ENCODE assay signal across 25 mouse cellular contexts in the genomic region with DNA sequence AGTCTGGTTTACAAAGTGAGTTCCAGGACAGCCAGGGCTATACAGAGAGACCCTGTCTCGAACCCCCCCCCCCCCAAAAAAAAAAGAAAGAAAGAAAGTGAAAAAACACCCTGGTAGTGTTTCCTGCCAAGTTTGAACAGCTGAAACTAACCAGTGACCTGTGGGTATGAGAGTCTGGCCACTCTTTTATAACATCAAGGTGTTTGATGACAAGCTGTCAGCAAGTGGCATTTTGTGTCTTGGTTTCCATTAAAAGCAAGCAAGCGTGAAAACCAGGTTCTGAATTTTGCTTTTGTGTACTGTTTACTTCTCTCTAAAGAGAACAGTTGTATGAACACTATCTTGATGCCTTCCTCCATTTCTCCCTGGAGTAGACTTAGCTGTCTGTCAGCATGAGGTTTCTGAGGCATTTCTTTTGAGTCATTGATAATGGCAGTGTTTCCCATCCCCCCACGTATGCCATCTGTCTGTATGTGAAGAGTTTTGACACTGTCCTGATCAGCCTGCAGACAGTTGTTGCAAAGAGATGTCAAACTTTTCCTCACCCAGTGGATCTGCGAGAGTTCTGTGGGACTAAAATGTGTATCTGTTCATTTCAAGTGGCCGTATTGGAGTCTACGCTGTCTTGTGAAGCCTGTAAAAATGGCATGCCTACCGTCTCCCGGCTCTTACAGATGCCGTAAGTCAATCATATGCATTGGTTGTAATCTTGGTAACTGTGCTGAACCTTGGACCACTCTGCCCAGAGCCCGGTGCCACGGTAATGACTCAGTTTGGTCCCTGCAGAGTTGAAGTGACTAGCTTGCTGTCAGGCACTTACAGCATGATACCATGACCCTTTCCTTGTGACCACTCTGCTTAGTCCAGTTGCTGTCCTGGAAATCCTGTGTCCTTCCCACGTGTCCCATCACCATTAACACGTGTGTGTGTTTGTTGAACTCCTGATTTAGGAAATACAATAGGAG. TPM values are rescaled to one million over a fixed set of nuclear protein-coding genes. Genes with fewer than 3 reads are reported as not detected.
DNase-seq lines count a peak whose midpoint lies in the region; ATAC-seq and TF ChIP-seq lines count a peak whose summit lies in the region.
"Had no signal": no experiment of that assay in that cellular context is flagged by ENCODE, and none has a peak within 500 bp of the region (broad histone marks: within the 10 kb centered on the region; RNA-seq: fewer than 3 reads in every experiment).

No protein-coding gene starts in this region.

- peak overlapping the region; percentile 12 for H3K27ac ChIP-seq in heart, postnatal 0 days (ENCODE audit: low read depth)
- H3K27ac ChIP-seq in heart, embryonic 11.5 days (ENCODE audit: low read depth, low read length) = no peak overlapping the region
- peak overlapping the region; percentile 93 for H3K27ac ChIP-seq in intestine, postnatal 0 days (ENCODE audit: low read depth, low read length)
- no peak overlapping the region for H3K27ac ChIP-seq in hindbrain, postnatal 0 days
- H3K27ac ChIP-seq: embryonic facial prominence, embryonic 13.5 days; hindbrain, embryonic 14.5 days; kidney, embryonic 15.5 days; midbrain, embryonic 15.5 days; neural tube, embryonic 12.5 days had no signal

- WGBS in heart, postnatal 0 days = 34% methylated on average over 13 of the region's 13 CpGs
- WGBS in heart, embryonic 11.5 days (ENCODE audit: insufficient replicate concordance) = 62% methylated on average over 13 of the region's 13 CpGs
- whole genome bisulfite sequencing in intestine, postnatal 0 days = 58% methylated on average over 13 of the region's 13 CpGs
- WGBS in hindbrain, postnatal 0 days = 90% methylated on average over 13 of the region's 13 CpGs

- no peak for TF ChIP-seq EP300 in heart, postnatal 0 days (IDR thresholded peaks at IDR 0.05; ENCODE audit: low read depth)

- no peak overlapping the region for H3K9ac ChIP-seq in heart, postnatal 0 days (replicated peaks; ENCODE audit: low read depth, low read length)
- H3K9ac ChIP-seq in heart, embryonic 11.5 days (ENCODE audit: low read depth, low read length) = no peak overlapping the region
- H3K9ac ChIP-seq in intestine, postnatal 0 days (ENCODE audit: low read depth, low read length) = no peak overlapping the region
- no peak overlapping the region for H3K9ac ChIP-seq in hindbrain, postnatal 0 days (replicated peaks; ENCODE audit: low read length)
- H3K9ac ChIP-seq: embryonic facial prominence, embryonic 13.5 days; hindbrain, embryonic 14.5 days; kidney, embryonic 15.5 days; midbrain, embryonic 15.5 days; neural tube, embryonic 12.5 days had no signal

- peak; percentile 62 for ATAC-seq in heart, postnatal 0 days (ENCODE audit: insufficient read depth, low read depth)
- ATAC-seq in heart, embryonic 11.5 days (replicated peaks; ENCODE audit: insufficient number of reproducible peaks, low FRiP score, low TSS enrichment) = no peak
- peak; percentile 88 for ATAC-seq in intestine, postnatal 0 days
- no peak for ATAC-seq in hindbrain, postnatal 0 days
- ATAC-seq: midbrain, embryonic 15.5 days had no signal

- no peaks in the 10 kb centered on the region for H3K9me3 ChIP-seq in heart, postnatal 0 days (replicated peaks; ENCODE audit: control insufficient read depth, low read length)
- H3K9me3 ChIP-seq in heart, embryonic 11.5 days (replicated peaks; ENCODE audit: control insufficient read depth, low read length) = no peaks in the 10 kb centered on the region
- H3K9me3 ChIP-seq in intestine, postnatal 0 days (ENCODE audit: control insufficient read depth) = no peaks in the 10 kb centered on the region
- no peaks in the 10 kb centered on the region for H3K9me3 ChIP-seq in hindbrain, postnatal 0 days (ENCODE audit: low read length)
- H3K9me3 ChIP-seq: embryonic facial prominence, embryonic 13.5 days; kidney, embryonic 15.5 days; midbrain, embryonic 15.5 days; neural tube, embryonic 12.5 days had no signal

- no peak overlapping the region for H3K4me2 ChIP-seq in heart, postnatal 0 days (ENCODE audit: low read depth, low read length)
- no peak overlapping the region for H3K4me2 ChIP-seq in heart, embryonic 11.5 days
- no peak overlapping the region for H3K4me2 ChIP-seq in intestine, postnatal 0 days (replicated peaks; ENCODE audit: low read depth)
- H3K4me2 ChIP-seq in hindbrain, postnatal 0 days (ENCODE audit: low read depth, low read length) = no peak overlapping the region
- H3K4me2 ChIP-seq: embryonic facial prominence, embryonic 13.5 days; hindbrain, embryonic 14.5 days; kidney, embryonic 15.5 days; midbrain, embryonic 15.5 days; neural tube, embryonic 12.5 days had no signal

- TF ChIP-seq CTCF in heart, postnatal 0 days (IDR thresholded peaks at IDR 0.05; ENCODE audit: low read depth) = no peak
- TF ChIP-seq CTCF in intestine, postnatal 0 days (IDR thresholded peaks at IDR 0.05; ENCODE audit: low read depth) = no peak
- no peak for TF ChIP-seq CTCF in hindbrain, postnatal 0 days (IDR thresholded peaks at IDR 0.05; ENCODE audit: low read depth)

- peaks cover 65% of the 10 kb centered on the region for H3K36me3 ChIP-seq in heart, postnatal 0 days (replicated peaks; ENCODE audit: control insufficient read depth, insufficient read depth, low read length)
- H3K36me3 ChIP-seq in heart, embryonic 11.5 days (ENCODE audit: control insufficient read depth, insufficient read depth, low read length) = peaks cover 4% of the 10 kb centered on the region; the same call in 1 of the 2 replicates
- peaks cover 59% of the 10 kb centered on the region for H3K36me3 ChIP-seq in intestine, postnatal 0 days (ENCODE audit: control insufficient read depth, insufficient read depth)
- peaks cover 42% of the 10 kb centered on the region for H3K36me3 ChIP-seq in hindbrain, postnatal 0 days (ENCODE audit: insufficient read depth, low read length)

- H3K4me3 ChIP-seq in heart, postnatal 0 days (ENCODE audit: low read depth, low read length) = no peak overlapping the region
- no peak overlapping the region for H3K4me3 ChIP-seq in heart, embryonic 11.5 days (ENCODE audit: low read depth, low read length)
- no peak overlapping the region for H3K4me3 ChIP-seq in intestine, postnatal 0 days (ENCODE audit: low read depth, low read length)
- no peak overlapping the region for H3K4me3 ChIP-seq in hindbrain, postnatal 0 days (ENCODE audit: low read length)
- H3K4me3 ChIP-seq: embryonic facial prominence, embryonic 13.5 days; erythroblast, embryonic 14.5 days; kidney, embryonic 15.5 days; midbrain, embryonic 15.5 days; neural tube, embryonic 12.5 days had no signal

- no peaks in the 10 kb centered on the region for H3K27me3 ChIP-seq in heart, postnatal 0 days (ENCODE audit: control insufficient read depth, insufficient read depth, low read length)
- H3K27me3 ChIP-seq in heart, embryonic 11.5 days (ENCODE audit: control insufficient read depth, insufficient read depth, low read length) = no peaks in the 10 kb centered on the region
- no peaks in the 10 kb centered on the region for H3K27me3 ChIP-seq in intestine, postnatal 0 days (replicated peaks; ENCODE audit: control insufficient read depth, insufficient read depth, low read length)
- H3K27me3 ChIP-seq in hindbrain, postnatal 0 days (ENCODE audit: insufficient read depth, low read length) = no peaks in the 10 kb centered on the region
- H3K27me3 ChIP-seq: embryonic facial prominence, embryonic 13.5 days; kidney, embryonic 15.5 days; midbrain, embryonic 15.5 days; neural tube, embryonic 12.5 days had no signal

- peak; percentile 35 for DNase-seq in heart, adult 8-10 months (ENCODE audit: low spot score)
- no peak for DNase-seq in heart, adult 9 months (ENCODE audit: low spot score in 2 of 2)
- DNase-seq in heart, postnatal 0 days (ENCODE audit: low spot score) = peak; percentile 44
- DNase-seq in cerebellum, adult 8-10 months = no peak
- no peak for DNase-seq in hindbrain, postnatal 0 days (ENCODE audit: low spot score)
- DNase-seq: adrenal gland, adult 2 months; cerebellum, adult 11-12 months; cerebellum, postnatal 25 days; gastrocnemius, postnatal 14 days; kidney, adult 11 months; kidney, postnatal 36 days; layer of hippocampus, postnatal 36 days; lung, postnatal 4 days; right cerebral cortex, postnatal 14 days; spleen, adult 18-20 months; thymus, adult 2 months; thymus, postnatal 4 days had no signal

- H3K4me1 ChIP-seq in heart, postnatal 0 days (ENCODE audit: control insufficient read depth, insufficient read depth) = peaks cover 10% of the 10 kb centered on the region; the same call in 1 of the 2 replicates
- H3K4me1 ChIP-seq in heart, embryonic 11.5 days (ENCODE audit: control insufficient read depth, insufficient read depth, low read length) = peaks cover 7% of the 10 kb centered on the region; the same call in 1 of the 2 replicates
- no peaks in the 10 kb centered on the region for H3K4me1 ChIP-seq in intestine, postnatal 0 days (replicated peaks; ENCODE audit: control insufficient read depth, insufficient read depth, low read length)
- no peaks in the 10 kb centered on the region for H3K4me1 ChIP-seq in hindbrain, postnatal 0 days (ENCODE audit: insufficient read depth, low read length)
- H3K4me1 ChIP-seq: midbrain, embryonic 15.5 days; neural tube, embryonic 12.5 days had no signal

RNA-seq across cellular contexts. Expression of gene Pdhb, which starts 26.9 kb away (rescaled TPM):
- total RNA-seq in heart, adult 8-10 months (2022) = 100 to 1,000 TPM; 726 to 851 (median 790) TPM
- 535 and 560 TPM in 2 replicates for total RNA-seq in heart, postnatal 0 days (2014; rRNA removed; ENCODE audit: low replicate concordance)
- 1,048 and 1,051 TPM in 2 replicates for polyA plus RNA-seq in heart, postnatal 0 days (2015; fragmentation: Nextera tagmentation; extraction: Ambion mirVana)
- 413 and 460 TPM in 2 replicates for polyA plus RNA-seq in heart, embryonic 11.5 days (2014; fragmentation: Nextera tagmentation; extraction: Ambion mirVana)
- polyA plus RNA-seq in intestine, postnatal 0 days (2015; fragmentation: Nextera tagmentation; extraction: Ambion mirVana) = 140 and 149 TPM in 2 replicates
- total RNA-seq in hindbrain, postnatal 0 days (2014; rRNA removed) = 123 and 135 TPM in 2 replicates
- 292 and 295 TPM in 2 replicates for polyA plus RNA-seq in hindbrain, postnatal 0 days (2015; fragmentation: Nextera tagmentation; extraction: Ambion mirVana)

RNA-seq across cellular contexts. Expression of gene Pxk, which starts 47.9 kb away (rescaled TPM):
- 10 to 100 TPM; 21.5 to 25.4 (median 24.6) TPM for total RNA-seq in heart, adult 8-10 months (2022)
- 14.5 and 23.7 TPM in 2 replicates for total RNA-seq in heart, postnatal 0 days (2014; rRNA removed; ENCODE audit: low replicate concordance)
- polyA plus RNA-seq in heart, postnatal 0 days (2015; fragmentation: Nextera tagmentation; extraction: Ambion mirVana) = 26.2 and 28.9 TPM in 2 replicates
- polyA plus RNA-seq in heart, embryonic 11.5 days (2014; fragmentation: Nextera tagmentation; extraction: Ambion mirVana) = 26.6 and 28.8 TPM in 2 replicates
- 59.2 and 62.0 TPM in 2 replicates for polyA plus RNA-seq in intestine, postnatal 0 days (2015; fragmentation: Nextera tagmentation; extraction: Ambion mirVana)
- total RNA-seq in hindbrain, postnatal 0 days (2014; rRNA removed) = 24.5 and 36.3 TPM in 2 replicates
- polyA plus RNA-seq in hindbrain, postnatal 0 days (2015; fragmentation: Nextera tagmentation; extraction: Ambion mirVana) = 55.5 and 57.4 TPM in 2 replicates

Comparison
In these comparisons a context has a peak if more than half of its experiments do, and no peak if none do; other contexts are left out.
1. DNase-seq: peak in heart, adult 8-10 months (single experiment) and heart, postnatal 0 days (single experiment); none in heart, adult 9 months (0 of 2), cerebellum, adult 8-10 months (single experiment) and hindbrain, postnatal 0 days (single experiment).
2. ATAC-seq: peak in heart, postnatal 0 days (single experiment) and intestine, postnatal 0 days (single experiment); none in heart, embryonic 11.5 days (single experiment) and hindbrain, postnatal 0 days (single experiment).
3. H3K27ac ChIP-seq: peak in heart, postnatal 0 days (single experiment) and intestine, postnatal 0 days (single experiment); none in heart, embryonic 11.5 days (single experiment) and hindbrain, postnatal 0 days (single experiment).